Mouse (Mus musculus) left cerebral cortex, postnatal 4 days (tissue): ENCODE results near the gene Aup1. TPM values are rescaled to one million over a fixed set of nuclear protein-coding genes. Genes with fewer than 3 reads are reported as not detected.

ENCODE experiments used
- DNase-seq: peaks from one replicate; pipeline ENCODE4 v3.0.0-alpha.2; 2022
- intact Hi-C: fragments of 180-260 bp; cut with DNase I; formaldehyde crosslinking; loops from one replicate; pipeline ENCODE4 v1.15.1; 2025
- total RNA-seq, 2 experiments: library from RNA; stranded (reverse); gene quantifications; 2 replicates each; pipeline ENCODE4 v1.2.3; 2021

Aup1 gene
- total RNA-seq, 2 experiments from 2014 or later: 94.8 to 98.5 TPM

GRCm38 (mm10) chr6:83029777-83030176, 24.5 kb upstream of the Aup1 start:
- DNase-seq: no peak
- intact Hi-C loops: no loop called here

- intact Hi-C loops: no loop called here
- no peak for DNase-seq
Measured at GRCm38 (mm10) chr6:83031111-83031510, 23.2 kb upstream of the Aup1 start.

- intact Hi-C loops: no loop called here
- DNase-seq: no peak
Measured at GRCm38 (mm10) chr6:83031921-83032590, 22.3 kb upstream of the Aup1 start.

- DNase-seq: no peak
- intact Hi-C loops: no loop called here
Measured at GRCm38 (mm10) chr6:83032769-83033191, 21.5 kb upstream of the Aup1 start.

- peak; percentile 55 for DNase-seq
- intact Hi-C loops: no loop called here
Measured at GRCm38 (mm10) chr6:83033249-83034185, 20.8 kb upstream of the Aup1 start, which contains the start of the genes Dok1 and Loxl3. Gene Dok1, minus strand, starts transcription at chr6:83033471. Gene Loxl3, plus strand, starts transcription at chr6:83034173.

- no peak for DNase-seq
- intact Hi-C loops: no loop called here
Measured at GRCm38 (mm10) chr6:83034463-83035055, 19.8 kb upstream of the Aup1 start.

GRCm38 (mm10) chr6:83037188-83037587, 17.1 kb upstream of the Aup1 start:
- no peak for DNase-seq
- intact Hi-C loops: no loop called here

GRCm38 (mm10) chr6:83038496-83039012, 15.8 kb upstream of the Aup1 start:
- DNase-seq: peak; percentile 83
- intact Hi-C loops: no loop called here

GRCm38 (mm10) chr6:83040601-83041000, 13.7 kb upstream of the Aup1 start:
- DNase-seq: no peak
- intact Hi-C loops: no loop called here

- intact Hi-C loops: no loop called here
- DNase-seq: no peak
Measured at GRCm38 (mm10) chr6:83043561-83043960, 10.8 kb upstream of the Aup1 start.

GRCm38 (mm10) chr6:83043993-83044392, 10.3 kb upstream of the Aup1 start:
- DNase-seq: no peak
- intact Hi-C loops: no loop called here

GRCm38 (mm10) chr6:83044742-83045141, 9.6 kb upstream of the Aup1 start:
- intact Hi-C loops: no loop called here
- DNase-seq: no peak

GRCm38 (mm10) chr6:83049367-83049766, 5.0 kb upstream of the Aup1 start:
- intact Hi-C loops: no loop called here

GRCm38 (mm10) chr6:83053136-83053960, 973 bp upstream of the Aup1 start:
- intact Hi-C loops: loop anchor here (10.0 kb wide), 1 partner anchor 59 kb away; no protein-coding TSS in a partner anchor
- DNase-seq: no peak

More at GRCm38 (mm10) chr6:83049367-83049766, 5.0 kb upstream of the Aup1 start:
- DNase-seq: no peak

GRCm38 (mm10) chr6:83054871-83055431, 630 bp downstream of the Aup1 start, which contains the start of gene Htra2:
Gene Htra2, minus strand, starts transcription at chr6:83055273.
- peak; percentile 50 for DNase-seq
- intact Hi-C loops: loop anchor here (10.0 kb wide), 1 partner anchor 60 kb away; no protein-coding TSS in a partner anchor

- intact Hi-C loops: loop anchor here (10.0 kb wide), 1 partner anchor 63 kb away; no protein-coding TSS in a partner anchor
- DNase-seq: no peak
Measured at GRCm38 (mm10) chr6:83057790-83058189, 3.5 kb downstream of the Aup1 start, which contains the start of gene Dqx1. Gene Dqx1, plus strand, starts transcription at chr6:83057844.

- intact Hi-C loops: loop anchor here (10.0 kb wide), 1 partner anchor 64 kb away; no protein-coding TSS in a partner anchor
- DNase-seq: no peak
Measured at GRCm38 (mm10) chr6:83058725-83059124, 4.4 kb downstream of the Aup1 start.

- DNase-seq: no peak
- intact Hi-C loops: no loop called here
Measured at GRCm38 (mm10) chr6:83065995-83066394, 11.7 kb downstream of the Aup1 start.

- no peak for DNase-seq
- intact Hi-C loops: no loop called here
Measured at GRCm38 (mm10) chr6:83066441-83066840, 12.1 kb downstream of the Aup1 start.
